Mouse (Mus musculus) MEL (cell line): ENCODE measurements at regions not wholly inside any gene's neighbourhood (a gene's known extent, or its start where the extent isn't known, plus 50 kb on each side); places are given as distances from the start of the nearest gene placed in this dataset.

ENCODE experiments used
- CTCF ChIP-seq, 3 experiments: IDR thresholded peaks in 2 of 3; conservative IDR thresholded peaks in 1 of 3; 2 replicates each; pipeline ENCODE4 v1.5.1; 2011 to 2012; ENCODE audit warnings: low read length in 3 of 3, low read depth in 2 of 3, mild to moderate bottlenecking in 2 of 3, improper control_type of control experiment in 1 of 3, inconsistent platforms in 1 of 3, mixed read lengths in 1 of 3, moderate library complexity in 1 of 3; ENCODE audit not compliant: control insufficient read depth in 1 of 3, insufficient read depth in 1 of 3, poor library complexity in 1 of 3, severe bottlenecking in 1 of 3
- EP300 ChIP-seq, 2 experiments: IDR thresholded peaks; 2 replicates each; pipeline ENCODE4 v1.6.1; 2011; ENCODE audit warnings: improper control_type of control experiment in 2 of 2, low read length in 2 of 2, low read depth in 1 of 2, mild to moderate bottlenecking in 1 of 2
- GATA1 ChIP-seq: IDR thresholded peaks from 2 replicates; pipeline ENCODE4 v1.6.1; 2011; ENCODE audit warnings: low read depth, low read length, improper control_type of control experiment
- MAFK ChIP-seq: IDR thresholded peaks from 2 replicates; pipeline ENCODE4 v1.6.1; 2011; ENCODE audit warnings: low read depth, mild to moderate bottlenecking, low read length, improper control_type of control experiment, borderline replicate concordance
- MAZ ChIP-seq: IDR thresholded peaks from 2 replicates; pipeline ENCODE4 v1.6.1; 2012; ENCODE audit warnings: low read depth, mild to moderate bottlenecking, inconsistent platforms, low read length, improper control_type of control experiment
- NELFE ChIP-seq: IDR thresholded peaks from 2 replicates; pipeline ENCODE4 v1.6.1; 2011; ENCODE audit warnings: low read depth, low read length, improper control_type of control experiment
- NRF1 ChIP-seq: IDR thresholded peaks from 2 replicates; pipeline ENCODE4 v1.6.1; 2014; ENCODE audit warnings: low read depth, mild to moderate bottlenecking, inconsistent platforms, low read length, improper control_type of control experiment, moderate library complexity; ENCODE audit not compliant: poor library complexity, insufficient read depth, severe bottlenecking
- POLR2A ChIP-seq, 2 experiments: IDR thresholded peaks; 2 replicates each; pipeline ENCODE4 v1.6.1; 2011 to 2012; ENCODE audit warnings: low read length in 2 of 2, mild to moderate bottlenecking in 2 of 2, control low read depth in 1 of 2, improper control_type of control experiment in 1 of 2, low read depth in 1 of 2, moderate library complexity in 1 of 2; ENCODE audit not compliant: control insufficient read depth in 1 of 2, insufficient read depth in 1 of 2, poor library complexity in 1 of 2
- ZMIZ1 ChIP-seq: IDR thresholded peaks from 2 replicates; pipeline ENCODE4 v1.6.1; 2012; ENCODE audit warnings: low read depth, mild to moderate bottlenecking, inconsistent platforms, low read length, improper control_type of control experiment, moderate library complexity

DNA sequence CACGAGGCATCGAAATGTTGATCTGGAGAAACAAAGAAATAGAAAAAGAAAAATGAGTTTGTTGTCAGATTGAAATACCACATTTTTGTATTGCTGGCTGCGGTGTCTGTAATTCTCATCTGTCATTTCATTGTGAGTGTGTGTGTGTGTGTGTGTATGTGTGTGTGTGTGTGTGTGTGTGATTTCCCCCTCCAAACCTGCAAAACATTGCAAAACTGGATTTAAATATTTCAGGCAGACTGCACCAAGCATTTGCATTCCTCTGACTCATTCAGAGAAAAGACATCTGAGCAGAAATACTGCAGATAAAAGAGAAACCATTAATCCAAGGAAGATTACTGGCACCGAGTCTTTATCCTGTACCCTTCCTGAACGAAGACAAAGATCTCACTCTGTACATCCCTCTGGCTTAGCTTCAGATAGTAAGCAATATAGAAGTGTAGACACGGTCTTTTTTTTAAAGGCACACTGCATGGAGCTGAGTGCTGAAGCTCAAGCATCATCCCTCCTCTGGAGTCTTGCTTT is 196.1 kb downstream of the Tmem38b start:
- TF ChIP-seq CTCF (IDR thresholded peaks at IDR 0.05 in 2 of 3, conservative IDR thresholded peaks at IDR 0.05 in 1 of 3; ENCODE audit: control insufficient read depth in 1 of 3, insufficient read depth in 1 of 3, low read depth in 2 of 3, low read length in 3 of 3, poor library complexity in 1 of 3, severe bottlenecking in 1 of 3) (no peak), ZMIZ1 (no peak), NELFE (no peak), POLR2A (IDR thresholded peaks at IDR 0.05; ENCODE audit: control insufficient read depth in 1 of 2, insufficient read depth in 1 of 2, low read depth in 1 of 2, low read length in 2 of 2, poor library complexity in 1 of 2) (no peak), GATA1 (no peak), EP300 (IDR thresholded peaks at IDR 0.05; ENCODE audit: low read depth in 1 of 2, low read length in 2 of 2) (no peak), MAFK (no peak), MAZ (no peak), NRF1 (no peak)
